Mouse (Mus musculus): ENCODE data around the gene Slc10a7. TPM values are rescaled to one million over a fixed set of nuclear protein-coding genes. Genes with fewer than 3 reads are reported as not detected.

The Slc10a7 gene
- polyA plus RNA-seq, 2 experiments = 13.1 to 20.9 TPM

GRCm38 (mm10) chr8:78732995-78733512, 223.9 kb downstream of the Slc10a7 start:
- no peak overlapping the region for H3K9ac ChIP-seq (ENCODE audit: low read depth, low read length, severe bottlenecking)
- no peak overlapping the region for H3K4me2 ChIP-seq (replicated peaks; ENCODE audit: low read depth, low read length, severe bottlenecking)
- DNase-seq (ENCODE audit: low spot score) = no peak
- ATAC-seq (ENCODE audit: low FRiP score, low read depth) = 0 out of 2 replicates have a peak, but pooled peaks have one; percentile 2
- H3K9me3 ChIP-seq (ENCODE audit: control insufficient read depth, low read length) = no peaks in the 10 kb centered on the region
- H3K4me1 ChIP-seq (ENCODE audit: control insufficient read depth, insufficient read depth, low read length) = no peaks in the 10 kb centered on the region
- 76% methylated on average over 12 of the region's 12 CpGs for WGBS
- no peak overlapping the region for H3K27ac ChIP-seq (replicated peaks; ENCODE audit: low read depth, low read length)
- no peaks in the 10 kb centered on the region for H3K27me3 ChIP-seq (ENCODE audit: control insufficient read depth, insufficient read depth, low read length)
- peaks cover 22% of the 10 kb centered on the region for H3K36me3 ChIP-seq (ENCODE audit: control insufficient read depth, insufficient read depth, low read length)
- H3K4me3 ChIP-seq (replicated peaks; ENCODE audit: low read length) = no peak overlapping the region
- no peak for TF ChIP-seq POLR2A (IDR thresholded peaks at IDR 0.05; ENCODE audit: borderline replicate concordance, extremely low read depth, insufficient read depth, insufficient read length)

GRCm38 (mm10) chr8:78734721-78735517, 225.8 kb downstream of the Slc10a7 start:
- H3K4me2 ChIP-seq (replicated peaks; ENCODE audit: low read depth, low read length, severe bottlenecking) = no peak overlapping the region
- 90% methylated on average over 9 of the region's 9 CpGs for WGBS
- TF ChIP-seq POLR2A (IDR thresholded peaks at IDR 0.05; ENCODE audit: borderline replicate concordance, extremely low read depth, insufficient read depth, insufficient read length) = no peak
- ATAC-seq (ENCODE audit: low FRiP score, low read depth) = no peak
- H3K27ac ChIP-seq (replicated peaks; ENCODE audit: low read depth, low read length) = no peak overlapping the region
- no peak overlapping the region for H3K4me3 ChIP-seq (replicated peaks; ENCODE audit: low read length)
- H3K36me3 ChIP-seq (ENCODE audit: control insufficient read depth, insufficient read depth, low read length) = peaks cover 14% of the 10 kb centered on the region
- no peak overlapping the region for H3K9ac ChIP-seq (ENCODE audit: low read depth, low read length, severe bottlenecking)
- H3K9me3 ChIP-seq (ENCODE audit: control insufficient read depth, low read length) = no peaks in the 10 kb centered on the region
- no peak for DNase-seq (ENCODE audit: low spot score)
- 0 out of 2 replicates have a peak, but pooled peaks cover 4% of the 10 kb centered on the region for H3K4me1 ChIP-seq (ENCODE audit: control insufficient read depth, insufficient read depth, low read length)
- no peaks in the 10 kb centered on the region for H3K27me3 ChIP-seq (ENCODE audit: control insufficient read depth, insufficient read depth, low read length)

- TF ChIP-seq POLR2A (IDR thresholded peaks at IDR 0.05; ENCODE audit: borderline replicate concordance, extremely low read depth, insufficient read depth, insufficient read length) = no peak
- Histone ChIP-seq H3K27me3 (ENCODE audit: control insufficient read depth, insufficient read depth, low read length) (no peaks in the 10 kb centered on the region), H3K4me2 (replicated peaks; ENCODE audit: low read depth, low read length, severe bottlenecking) (no peak overlapping the region), H3K9ac (ENCODE audit: low read depth, low read length, severe bottlenecking) (no peak overlapping the region), H3K9me3 (ENCODE audit: control insufficient read depth, low read length) (no peaks in the 10 kb centered on the region), H3K4me3 (replicated peaks; ENCODE audit: low read length) (no peak overlapping the region), H3K36me3 (ENCODE audit: control insufficient read depth, insufficient read depth, low read length) (no peaks in the 10 kb centered on the region), H3K27ac (replicated peaks; ENCODE audit: low read depth, low read length) (no peak overlapping the region), H3K4me1 (ENCODE audit: control insufficient read depth, insufficient read depth, low read length) (peaks cover 32% of the 10 kb centered on the region)
- ATAC-seq (ENCODE audit: low FRiP score, low read depth) (no peak), DNase-seq (ENCODE audit: low spot score) (no peak)
- WGBS = 75% methylated on average over 4 of the region's 4 CpGs
Observed at GRCm38 (mm10) chr8:78738304-78738703, 229.2 kb downstream of the Slc10a7 start.

GRCm38 (mm10) chr8:78740936-78741335, 231.8 kb downstream of the Slc10a7 start:
- Histone ChIP-seq H3K9ac (ENCODE audit: low read depth, low read length, severe bottlenecking) (no peak overlapping the region), H3K4me2 (replicated peaks; ENCODE audit: low read depth, low read length, severe bottlenecking) (no peak overlapping the region), H3K36me3 (ENCODE audit: control insufficient read depth, insufficient read depth, low read length) (no peaks in the 10 kb centered on the region), H3K27ac (replicated peaks; ENCODE audit: low read depth, low read length) (peak overlapping the region; percentile 91), H3K4me1 (ENCODE audit: control insufficient read depth, insufficient read depth, low read length) (peaks cover 32% of the 10 kb centered on the region), H3K9me3 (ENCODE audit: control insufficient read depth, low read length) (no peaks in the 10 kb centered on the region), H3K4me3 (replicated peaks; ENCODE audit: low read length) (no peak overlapping the region), H3K27me3 (ENCODE audit: control insufficient read depth, insufficient read depth, low read length) (no peaks in the 10 kb centered on the region)
- DNase-seq (ENCODE audit: low spot score) (peak; percentile 11), ATAC-seq (ENCODE audit: low FRiP score, low read depth) (no peak)
- WGBS = 37% methylated on average over 6 of the region's 6 CpGs
- TF ChIP-seq POLR2A (IDR thresholded peaks at IDR 0.05; ENCODE audit: borderline replicate concordance, extremely low read depth, insufficient read depth, insufficient read length) = no peak

- Histone ChIP-seq H3K9me3 (ENCODE audit: control insufficient read depth, low read length) (no peaks in the 10 kb centered on the region), H3K4me1 (ENCODE audit: control insufficient read depth, insufficient read depth, low read length) (peaks cover 32% of the 10 kb centered on the region), H3K9ac (ENCODE audit: low read depth, low read length, severe bottlenecking) (no peak overlapping the region), H3K4me3 (replicated peaks; ENCODE audit: low read length) (no peak overlapping the region), H3K4me2 (replicated peaks; ENCODE audit: low read depth, low read length, severe bottlenecking) (0 out of 2 replicates have a peak overlapping the region, but pooled peaks have one; percentile 13), H3K27ac (replicated peaks; ENCODE audit: low read depth, low read length) (peak overlapping the region; percentile 91), H3K27me3 (ENCODE audit: control insufficient read depth, insufficient read depth, low read length) (no peaks in the 10 kb centered on the region), H3K36me3 (ENCODE audit: control insufficient read depth, insufficient read depth, low read length) (no peaks in the 10 kb centered on the region)
- ATAC-seq (ENCODE audit: low FRiP score, low read depth) (no peak), DNase-seq (ENCODE audit: low spot score) (no peak)
- no peak for TF ChIP-seq POLR2A (IDR thresholded peaks at IDR 0.05; ENCODE audit: borderline replicate concordance, extremely low read depth, insufficient read depth, insufficient read length)
- 76% methylated on average over 3 of the region's 3 CpGs for WGBS
Observed at GRCm38 (mm10) chr8:78741496-78741895, 232.3 kb downstream of the Slc10a7 start.

Data from limb, embryonic 14.5 days (tissue).